Comparison of ENCODE assay signal across 16 mouse cellular contexts in the genomic region with DNA sequence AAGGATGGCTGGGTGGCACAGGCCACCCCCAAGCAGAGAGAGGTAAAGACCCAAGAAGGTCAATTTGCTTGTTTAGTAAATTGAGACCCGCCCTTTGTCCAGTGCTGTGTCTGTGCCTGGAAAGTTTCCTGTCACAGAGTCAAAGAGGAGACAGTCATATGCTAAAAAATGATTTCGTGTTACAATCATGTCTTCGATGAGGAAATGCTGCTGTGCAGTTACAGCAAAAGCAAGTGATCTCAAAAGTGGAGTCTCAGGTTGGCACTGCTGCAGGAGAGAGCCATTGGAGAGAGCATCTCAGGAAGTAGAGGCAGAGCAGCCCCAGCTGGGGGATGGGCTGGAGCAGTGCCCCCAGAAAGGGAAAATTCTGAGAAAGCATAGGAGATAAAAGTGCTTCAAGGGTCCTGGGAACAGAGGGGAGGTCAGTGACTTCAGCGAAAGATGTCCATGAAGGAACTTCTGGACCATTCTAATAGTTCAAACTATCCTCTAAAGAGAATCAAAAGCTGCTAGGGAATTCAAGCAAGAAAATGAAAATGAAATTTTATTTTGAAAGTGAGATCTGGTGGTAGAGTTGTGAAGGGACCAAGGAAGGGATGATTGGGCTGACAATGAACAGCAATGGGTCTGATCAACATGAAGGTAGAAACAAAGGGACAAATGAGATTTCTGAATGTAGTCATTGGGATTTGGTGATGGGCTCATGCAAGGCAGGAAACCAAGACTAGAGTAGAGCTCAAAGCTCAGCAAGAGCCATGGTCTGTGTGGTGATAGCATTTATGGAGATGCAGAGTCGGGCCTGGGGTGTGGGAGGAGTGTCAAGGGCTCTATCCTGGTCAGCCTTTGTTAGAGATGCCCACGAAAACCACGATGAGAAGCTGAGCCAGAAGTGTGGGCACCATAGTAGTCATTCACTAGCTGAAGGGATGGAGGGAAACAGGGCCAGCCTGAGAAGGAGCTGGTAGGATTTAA. TPM values are rescaled to one million over a fixed set of nuclear protein-coding genes. Genes with fewer than 3 reads are reported as not detected.
DNase-seq lines count a peak whose midpoint lies in the region; ATAC-seq and TF ChIP-seq lines count a peak whose summit lies in the region.
"Had no signal": no experiment of that assay in that cellular context is flagged by ENCODE, and none has a peak within 500 bp of the region (broad histone marks: within the 10 kb centered on the region; RNA-seq: fewer than 3 reads in every experiment).

No protein-coding gene starts in this region.

- H3K36me3 ChIP-seq in heart, embryonic 13.5 days = no peaks in the 10 kb centered on the region
- H3K36me3 ChIP-seq in liver, adult 2 months (ENCODE audit: control insufficient read depth, insufficient read depth, low read length) = peaks cover 4% of the 10 kb centered on the region; the same call in 1 of the 2 replicates
- no peaks in the 10 kb centered on the region for H3K36me3 ChIP-seq in liver, embryonic 11.5 days (ENCODE audit: control insufficient read depth, insufficient read depth, low read length)
- H3K36me3 ChIP-seq: neural tube, embryonic 15.5 days had no signal

- no peak for DNase-seq in heart, adult 8-10 months (ENCODE audit: low spot score)
- no peak for DNase-seq in liver, adult 2 months (ENCODE audit: extremely low read depth, low read depth, low spot score)
- DNase-seq in liver, embryonic 11.5 days (ENCODE audit: low spot score) = no peak
- DNase-seq in 416B (ENCODE audit: low read depth) = peak; percentile 57
- DNase-seq in embryo, embryonic 10.5 days (ENCODE audit: low spot score) = no peak
- no peak for DNase-seq in embryo, embryonic 9.5 days (ENCODE audit: extremely low spot score)
- DNase-seq: adrenal gland, postnatal 14 days; right cerebral cortex, adult 18-20 months had no signal

- no peaks in the 10 kb centered on the region for H3K9me3 ChIP-seq in heart, embryonic 13.5 days
- H3K9me3 ChIP-seq in liver, embryonic 11.5 days (ENCODE audit: control insufficient read depth, low read length) = no peaks in the 10 kb centered on the region
- H3K9me3 ChIP-seq: neural tube, embryonic 15.5 days had no signal

- TF ChIP-seq CTCF in liver, adult 2 months (IDR thresholded peaks at IDR 0.05; ENCODE audit: low read depth, low read length) = no peak

- H3K9ac ChIP-seq in heart, embryonic 13.5 days = no peak overlapping the region
- peak overlapping the region; percentile 31 for H3K9ac ChIP-seq in liver, adult 2 months (ENCODE audit: low read depth, low read length)
- no peak overlapping the region for H3K9ac ChIP-seq in liver, embryonic 11.5 days (ENCODE audit: low read depth, low read length)
- H3K9ac ChIP-seq: neural tube, embryonic 15.5 days had no signal

- peak overlapping the region; percentile 8 for H3K4me2 ChIP-seq in heart, embryonic 13.5 days
- H3K4me2 ChIP-seq in liver, embryonic 11.5 days = no peak overlapping the region
- H3K4me2 ChIP-seq: neural tube, embryonic 15.5 days had no signal

- ATAC-seq in heart, embryonic 13.5 days (ENCODE audit: extremely low read depth, insufficient number of reproducible peaks, low FRiP score, low TSS enrichment) = no peak
- no peak for ATAC-seq in liver, embryonic 11.5 days (replicated peaks; ENCODE audit: low FRiP score)
- ATAC-seq: midbrain, embryonic 16.5 days had no signal

- H3K79me2 ChIP-seq in liver, adult 2 months (ENCODE audit: control insufficient read depth, insufficient read depth, low read length) = no peaks in the 10 kb centered on the region

- peaks cover 2% of the 10 kb centered on the region; the same call in 1 of the 2 replicates for H3K4me1 ChIP-seq in heart, embryonic 13.5 days
- peaks cover 4% of the 10 kb centered on the region; the same call in 1 of the 2 replicates for H3K4me1 ChIP-seq in liver, adult 2 months (ENCODE audit: control insufficient read depth, insufficient read depth, low read length)
- H3K4me1 ChIP-seq in liver, embryonic 11.5 days (replicated peaks; ENCODE audit: control insufficient read depth, insufficient read depth, low read length) = no peaks in the 10 kb centered on the region
- peaks cover 26% of the 10 kb centered on the region; the same call in 1 of the 2 replicates for H3K4me1 ChIP-seq in brown adipose tissue, adult 24 weeks (ENCODE audit: control insufficient read depth, insufficient read depth, insufficient read length, low read length)
- H3K4me1 ChIP-seq: neural tube, embryonic 15.5 days had no signal

- H3K4me3 ChIP-seq in heart, embryonic 13.5 days = no peak overlapping the region
- peak overlapping the region; percentile 44 for H3K4me3 ChIP-seq in liver, adult 2 months (ENCODE audit: insufficient read depth, low read depth, low read length)
- H3K4me3 ChIP-seq in liver, embryonic 11.5 days (ENCODE audit: low read depth, low read length) = no peak overlapping the region
- H3K4me3 ChIP-seq in brown adipose tissue, adult 24 weeks (ENCODE audit: insufficient read depth, low read depth, low read length) = peak overlapping the region; percentile 68
- H3K4me3 ChIP-seq: erythroblast, embryonic 14.5 days; neural tube, embryonic 15.5 days had no signal

- no peaks in the 10 kb centered on the region for H3K27me3 ChIP-seq in heart, embryonic 13.5 days (replicated peaks)
- no peaks in the 10 kb centered on the region for H3K27me3 ChIP-seq in liver, adult 2 months (ENCODE audit: control insufficient read depth, insufficient read depth, low read length)
- no peaks in the 10 kb centered on the region for H3K27me3 ChIP-seq in liver, embryonic 11.5 days (replicated peaks; ENCODE audit: control insufficient read depth, insufficient read depth, low read length)
- H3K27me3 ChIP-seq: neural tube, embryonic 15.5 days had no signal

- 75% methylated on average over 7 of the region's 7 CpGs for WGBS in heart, embryonic 13.5 days
- whole genome bisulfite sequencing in liver, adult 2 months = 77% methylated on average over 7 of the region's 7 CpGs
- 63% methylated on average over 7 of the region's 7 CpGs for WGBS in liver, embryonic 11.5 days

- H3K27ac ChIP-seq in heart, embryonic 13.5 days (replicated peaks) = peak overlapping the region; percentile 65
- peak overlapping the region; percentile 79 for H3K27ac ChIP-seq in liver, adult 2 months (replicated peaks; ENCODE audit: insufficient read depth, low read depth, low read length)
- H3K27ac ChIP-seq in liver, embryonic 11.5 days (ENCODE audit: low read depth, low read length) = no peak overlapping the region
- H3K27ac ChIP-seq in brown adipose tissue, adult 24 weeks (replicated peaks; ENCODE audit: low read depth, low read length) = peak overlapping the region; percentile 93
- H3K27ac ChIP-seq: neural tube, embryonic 15.5 days had no signal

- no peak for TF ChIP-seq POLR2A in liver, adult 2 months (IDR thresholded peaks at IDR 0.05; ENCODE audit: extremely low read depth, insufficient read depth, low read length)

RNA-seq across cellular contexts. Expression of a gene that starts 1.6 kb away (rescaled TPM):
- 18.4 and 19.1 TPM in 2 replicates for polyA plus RNA-seq in heart, embryonic 13.5 days (2015; fragmentation: Nextera tagmentation; extraction: Ambion mirVana)
- total RNA-seq in heart, adult 8-10 months (2022) = 10 to 100 TPM; 16.1 to 25.6 (median 20.1) TPM
- 11.9 and 15.1 TPM in 2 replicates for total RNA-seq in liver, adult 2 months (2014; rRNA removed)
- 3.9 and 5.5 TPM in 2 replicates for polyA plus RNA-seq in liver, adult 2 months (2012; rRNA removed)
- polyA plus RNA-seq in liver, embryonic 11.5 days (2014; fragmentation: Nextera tagmentation; extraction: Ambion mirVana) = 21.8 and 23.5 TPM in 2 replicates
- polyA plus RNA-seq in brown adipose tissue, adult 24 weeks (2012; ENCODE audit: insufficient read depth, insufficient read length, missing spikeins) = 13.3 and 27.1 TPM in 2 replicates
- polyA plus RNA-seq: erythroblast, embryonic 14.5 days had no signal

RNA-seq across cellular contexts. Expression of a gene that starts 10.1 kb away (rescaled TPM):
- polyA plus RNA-seq in heart, embryonic 13.5 days (2015; fragmentation: Nextera tagmentation; extraction: Ambion mirVana) = 7.5 and 8.7 TPM in 2 replicates
- 1 to 10 TPM; 2.6 to 4.2 (median 3.1) TPM for total RNA-seq in heart, adult 8-10 months (2022)
- 11.6 and 12.2 TPM in 2 replicates for total RNA-seq in liver, adult 2 months (2014; rRNA removed)
- 4.2 and 6.3 TPM in 2 replicates for polyA plus RNA-seq in liver, adult 2 months (2012; rRNA removed)
- polyA plus RNA-seq in liver, embryonic 11.5 days (2014; fragmentation: Nextera tagmentation; extraction: Ambion mirVana) = 14.5 and 17.9 TPM in 2 replicates
- polyA plus RNA-seq in brown adipose tissue, adult 24 weeks (2012; ENCODE audit: insufficient read depth, insufficient read length, missing spikeins) = 2.5 and 5.9 TPM in 2 replicates
- polyA plus RNA-seq: erythroblast, embryonic 14.5 days had no signal

RNA-seq across cellular contexts. Expression of a gene that starts 22.0 kb away (rescaled TPM):
- polyA plus RNA-seq in heart, embryonic 13.5 days (2015; fragmentation: Nextera tagmentation; extraction: Ambion mirVana) = 33.4 TPM in 2 replicates
- 10 to 100 TPM; 28.6 to 39.2 (median 35.6) TPM for total RNA-seq in heart, adult 8-10 months (2022)
- total RNA-seq in liver, adult 2 months (2014; rRNA removed) = 13.9 and 19.1 TPM in 2 replicates
- polyA plus RNA-seq in liver, adult 2 months (2012; rRNA removed) = 2.6 and 2.8 TPM in 2 replicates
- polyA plus RNA-seq in liver, embryonic 11.5 days (2014; fragmentation: Nextera tagmentation; extraction: Ambion mirVana) = 18.0 and 18.6 TPM in 2 replicates
- 27.2 and 40.0 TPM in 2 replicates for polyA plus RNA-seq in brown adipose tissue, adult 24 weeks (2012; ENCODE audit: insufficient read depth, insufficient read length, missing spikeins)
- polyA plus RNA-seq: erythroblast, embryonic 14.5 days had no signal

RNA-seq across cellular contexts. Expression of a gene that starts 32.4 kb away (rescaled TPM):
- 3.7 and 5.0 TPM in 2 replicates for polyA plus RNA-seq in heart, embryonic 13.5 days (2015; fragmentation: Nextera tagmentation; extraction: Ambion mirVana)
- total RNA-seq in heart, adult 8-10 months (2022) = 1 to 10 TPM; 2.7 to 5.0 (median 4.3) TPM
- total RNA-seq in liver, adult 2 months (2014; rRNA removed) = not detected in 2 replicates
- polyA plus RNA-seq in liver, adult 2 months (2012; rRNA removed) = not detected in 2 replicates
- 0.77 and 2.2 TPM in 2 replicates for polyA plus RNA-seq in liver, embryonic 11.5 days (2014; fragmentation: Nextera tagmentation; extraction: Ambion mirVana)
- not detected in 2 replicates for polyA plus RNA-seq in brown adipose tissue, adult 24 weeks (2012; ENCODE audit: insufficient read depth, insufficient read length, missing spikeins)
- total RNA-seq: left cerebral cortex, postnatal 10 days had no signal
- polyA plus RNA-seq: erythroblast, embryonic 14.5 days; hindbrain, embryonic 11.5 days; liver, embryonic 16.5 days; neural tube, embryonic 15.5 days had no signal

RNA-seq across cellular contexts. Expression of a gene that starts 32.4 kb away (rescaled TPM):
- not detected in 2 replicates for polyA plus RNA-seq in heart, embryonic 13.5 days (2015; fragmentation: Nextera tagmentation; extraction: Ambion mirVana)
- total RNA-seq in heart, adult 8-10 months (2022) = under 1 TPM in 3 of 4 experiments, not detected in 1; 0.22 to 0.78 (median 0.71) TPM
- total RNA-seq in liver, adult 2 months (2014; rRNA removed) = 0.37 and 0.47 TPM in 2 replicates
- polyA plus RNA-seq in liver, adult 2 months (2012; rRNA removed) = 0.19 and 0.35 TPM in 2 replicates
- polyA plus RNA-seq in liver, embryonic 11.5 days (2014; fragmentation: Nextera tagmentation; extraction: Ambion mirVana) = not detected in 2 replicates
- not detected in 2 replicates for polyA plus RNA-seq in brown adipose tissue, adult 24 weeks (2012; ENCODE audit: insufficient read depth, insufficient read length, missing spikeins)
- total RNA-seq: left cerebral cortex, postnatal 10 days had no signal
- polyA plus RNA-seq: erythroblast, embryonic 14.5 days; hindbrain, embryonic 11.5 days; midbrain, embryonic 16.5 days; neural tube, embryonic 15.5 days had no signal

Comparison
In these comparisons a context has a peak if more than half of its experiments do, and no peak if none do; other contexts are left out.
1. H3K4me3 ChIP-seq: peak in liver, adult 2 months (single experiment) and brown adipose tissue, adult 24 weeks (single experiment); none in heart, embryonic 13.5 days (single experiment) and liver, embryonic 11.5 days (single experiment).